Mouse (Mus musculus) lung, embryonic 16.5 days (tissue): Measurements from ENCODE around the gene Tjp1. TPM values are rescaled to one million over a fixed set of nuclear protein-coding genes. Genes with fewer than 3 reads are reported as not detected.

Experiments
- ATAC-seq: fragments of 200-750 bp; cut with Nextera tagmentation; 2 replicates; pipeline ENCODE4 v1.8.0; 2017; ENCODE audit warnings: low read depth, mild to moderate bottlenecking, moderate library complexity
- H3K27ac ChIP-seq: fragments of 300-500 bp; sonication (generic); 2 replicates; pipeline ENCODE4 v1.5.1; 2014; ENCODE audit warnings: mild to moderate bottlenecking, control low read depth, low read length
- H3K27me3 ChIP-seq: fragments of 300-500 bp; sonication (generic); 2 replicates; pipeline ENCODE4 v1.6.1; 2014; ENCODE audit warnings: low read depth, low read length, mixed read lengths; ENCODE audit not compliant: control insufficient read depth, insufficient read depth
- H3K36me3 ChIP-seq: fragments of 300-500 bp; sonication (generic); 2 replicates; pipeline ENCODE4 v1.6.1; 2014; ENCODE audit warnings: low read length; ENCODE audit not compliant: control insufficient read depth, insufficient read depth
- H3K4me1 ChIP-seq: fragments of 300-500 bp; sonication (generic); replicated peaks from 2 replicates; pipeline ENCODE4 v1.6.1; 2014; ENCODE audit warnings: low read length, mixed read lengths; ENCODE audit not compliant: control insufficient read depth, insufficient read depth
- H3K4me2 ChIP-seq: fragments of 300-500 bp; sonication (generic); 2 replicates; pipeline ENCODE4 v1.6.1; 2014; ENCODE audit warnings: low read depth, low read length, control low read depth
- H3K4me3 ChIP-seq: fragments of 300-500 bp; sonication (generic); 2 replicates; pipeline ENCODE4 v1.5.1; 2014; ENCODE audit warnings: mild to moderate bottlenecking, low read length, control low read depth
- H3K9ac ChIP-seq: fragments of 300-500 bp; sonication (generic); 2 replicates; pipeline ENCODE4 v1.6.1; 2014; ENCODE audit warnings: low read length, control low read depth
- H3K9me3 ChIP-seq: fragments of 300-500 bp; sonication (generic); 2 replicates; pipeline ENCODE4 v1.6.1; 2016; ENCODE audit warnings: low read length; ENCODE audit not compliant: control insufficient read depth
- WGBS: fragments of 180-500 bp; shearing (Covaris S2); extraction: QIAGEN DNeasy Blood & Tissue Kit; methylation state at CpG from one replicate; pipeline ENCODE4 v1.1.7; 2014; 5-methylcytosine and 5-hydroxymethylcytosine counted together
- polyA plus RNA-seq: library from polyadenylated mRNA; unstranded; fragments of >200 nt; fragmentation: Nextera tagmentation; extraction: Ambion mirVana; gene quantifications from 2 replicates; pipeline ENCODE4 v1.2.1, GENCODE M21; 2015

The Tjp1 gene
- 36.7 and 41.1 TPM in 2 replicates for polyA plus RNA-seq

DNA sequence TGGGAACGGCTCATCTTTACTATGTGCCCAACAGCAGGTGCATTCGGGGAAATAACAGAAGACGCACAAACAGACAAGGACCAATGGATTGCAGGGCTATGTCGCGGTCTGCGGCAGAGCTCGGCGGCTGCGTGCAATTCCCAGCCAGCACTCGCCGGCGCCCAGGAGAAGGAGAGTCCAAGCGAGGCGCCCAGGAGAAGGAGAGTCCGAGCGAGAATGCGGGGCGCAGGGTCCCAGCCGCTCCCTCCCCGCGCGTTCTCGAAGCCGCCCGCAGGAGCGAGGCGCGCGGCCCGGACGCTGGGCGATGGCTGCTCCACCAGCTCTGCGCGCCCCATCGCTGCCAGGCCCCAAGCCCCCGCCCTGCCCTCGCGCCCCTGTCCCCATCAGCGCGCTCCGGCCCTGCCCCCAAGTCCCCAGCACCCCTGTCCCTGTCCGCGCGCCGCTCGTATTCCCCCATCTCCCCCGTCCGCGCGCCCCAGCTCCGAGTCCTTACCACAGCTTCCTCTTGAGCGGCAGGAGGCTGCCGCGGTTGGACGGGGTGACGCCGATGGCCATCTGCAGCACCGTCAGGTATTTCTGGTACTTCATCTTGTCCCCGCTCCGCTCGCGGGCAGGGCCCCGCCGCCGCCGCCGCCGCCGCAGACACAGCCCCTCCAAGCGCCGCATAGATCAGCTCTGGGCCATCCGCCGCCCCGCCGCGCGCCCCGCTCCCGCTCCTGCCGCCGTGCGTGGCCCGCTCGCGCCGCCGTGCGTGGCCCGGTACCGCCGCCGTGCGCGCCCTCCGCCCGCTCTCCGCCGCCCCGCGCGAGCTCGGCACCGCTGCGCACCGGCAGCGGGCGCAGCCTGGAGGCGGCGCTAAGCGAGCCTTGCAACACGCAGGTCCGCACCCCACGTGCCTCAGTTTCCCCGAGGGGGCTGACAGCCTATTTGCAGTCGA is at the start of gene Tjp1:
Gene Tjp1, minus strand, starts transcription at position 711 of the 937 bp plus-strand sequence.
- under 1% methylated on average over 98 of the region's 115 CpGs for WGBS
- ATAC-seq = peak; percentile 51
- Histone ChIP-seq H3K4me3 (peak within 1 kb of the TSS; percentile 67), H3K36me3 (no peaks in the 10 kb centered on the region), H3K4me2 (peak within 1 kb of the TSS; percentile 98), H3K4me1 (0 out of 2 replicates have a peak, but pooled peaks cover 2% of the 10 kb centered on the region), H3K27me3 (peaks cover 33% of the 10 kb centered on the region), H3K27ac (no peak within 1 kb of the TSS), H3K9ac (peak within 1 kb of the TSS; percentile 57), H3K9me3 (no peaks in the 10 kb centered on the region)

DNA sequence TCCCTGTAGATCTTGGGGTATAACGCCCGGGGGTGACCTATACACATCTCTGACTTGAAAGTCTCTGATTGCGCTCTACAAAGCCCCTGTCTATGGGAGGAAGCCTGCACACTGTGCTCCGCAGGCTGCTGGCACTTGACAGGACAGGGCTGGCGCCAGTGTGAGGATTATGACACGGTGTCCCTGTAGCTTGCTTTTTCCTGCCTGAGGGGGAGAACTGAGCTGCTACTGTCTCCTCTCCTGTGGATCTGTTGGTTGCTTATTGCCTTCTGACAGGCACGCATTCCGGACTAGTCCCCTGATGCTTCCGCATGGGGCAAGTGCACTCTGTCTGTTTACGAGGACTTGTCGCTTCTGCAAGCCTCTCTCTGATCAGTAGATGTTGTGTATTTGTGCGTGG is 49.5 kb upstream of the Tjp1 start:
- Histone ChIP-seq H3K27ac (no peak overlapping the region), H3K36me3 (no peaks in the 10 kb centered on the region), H3K27me3 (no peaks in the 10 kb centered on the region; the same call in 1 of the 2 replicates), H3K4me3 (no peak overlapping the region), H3K4me1 (no peaks in the 10 kb centered on the region), H3K9ac (no peak overlapping the region), H3K9me3 (no peaks in the 10 kb centered on the region), H3K4me2 (no peak overlapping the region)
- ATAC-seq = no peak
- WGBS = 49% methylated on average over 12 of the region's 12 CpGs

DNA sequence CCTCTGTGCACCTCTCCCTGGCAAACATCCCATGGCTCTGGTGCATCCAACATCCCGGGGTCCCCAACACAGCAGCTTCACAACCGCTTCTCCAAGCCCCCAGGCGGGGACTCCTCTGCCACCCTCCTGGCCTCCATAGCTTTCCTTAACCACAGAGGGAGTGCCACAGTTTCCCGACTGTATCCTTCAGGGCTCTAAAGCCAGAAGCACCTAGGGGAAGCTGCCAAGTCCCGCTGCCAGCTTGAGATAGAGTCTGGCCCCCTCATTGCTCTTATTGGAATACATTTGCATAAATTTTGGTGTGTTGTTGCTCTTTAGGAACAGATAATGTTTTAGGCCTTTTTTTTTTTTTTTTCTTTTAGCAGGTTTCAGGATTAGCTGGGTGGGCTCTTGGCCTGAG is 45.1 kb upstream of the Tjp1 start:
- H3K27me3 ChIP-seq = no peaks in the 10 kb centered on the region; the same call in 1 of the 2 replicates
- no peak for ATAC-seq
- no peak overlapping the region for H3K27ac ChIP-seq
- no peaks in the 10 kb centered on the region for H3K36me3 ChIP-seq
- H3K9ac ChIP-seq = no peak overlapping the region
- H3K4me2 ChIP-seq = no peak overlapping the region
- no peak overlapping the region for H3K4me3 ChIP-seq
- WGBS = 76% methylated on average over 5 of the region's 5 CpGs
- no peaks in the 10 kb centered on the region for H3K4me1 ChIP-seq
- no peaks in the 10 kb centered on the region for H3K9me3 ChIP-seq

DNA sequence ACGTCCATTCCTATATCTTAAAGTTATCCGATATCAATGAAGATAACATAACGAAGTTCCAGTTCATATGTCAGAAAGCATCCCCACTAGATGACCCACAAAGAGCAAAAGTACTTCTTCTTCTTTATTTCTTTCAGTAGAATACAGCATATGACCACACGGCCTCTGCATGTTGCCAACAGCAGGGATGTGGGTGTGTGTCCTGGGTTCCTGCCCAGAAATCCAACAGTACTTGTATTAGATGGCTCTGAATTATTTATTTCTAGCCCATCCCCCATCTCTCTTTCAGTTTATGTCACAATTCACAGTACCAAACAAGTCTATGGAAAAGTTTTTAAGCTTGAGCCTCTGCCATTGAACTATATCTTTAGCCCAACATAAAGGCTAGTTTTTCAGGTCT is 43.1 kb upstream of the Tjp1 start:
- Histone ChIP-seq H3K4me2 (no peak overlapping the region), H3K36me3 (no peaks in the 10 kb centered on the region), H3K4me1 (no peaks in the 10 kb centered on the region), H3K9ac (no peak overlapping the region), H3K27ac (no peak overlapping the region), H3K27me3 (no peaks in the 10 kb centered on the region), H3K9me3 (no peaks in the 10 kb centered on the region), H3K4me3 (no peak overlapping the region)
- ATAC-seq = no peak
- 68% methylated on average over 4 of the region's 4 CpGs for WGBS

DNA sequence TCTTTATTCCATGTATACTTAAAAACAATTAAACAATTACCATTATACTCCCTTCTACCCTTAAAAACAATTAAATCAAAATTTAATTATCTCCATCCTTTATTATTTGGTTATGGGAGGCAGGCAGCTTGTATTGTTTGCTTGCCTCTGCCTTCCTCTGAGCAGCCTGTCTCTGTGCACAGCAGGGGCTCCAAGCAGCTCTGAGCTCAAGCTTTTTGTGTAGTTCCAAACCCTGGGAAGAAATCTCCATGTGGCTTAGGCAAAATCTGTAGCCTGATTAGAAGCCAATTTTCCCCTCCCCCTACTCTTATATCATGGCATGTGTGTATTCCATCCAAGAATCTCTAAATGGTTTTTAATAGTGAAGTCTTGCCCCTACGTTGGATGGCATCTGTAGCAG is 28.4 kb upstream of the Tjp1 start:
- Histone ChIP-seq H3K36me3 (no peaks in the 10 kb centered on the region), H3K9me3 (no peaks in the 10 kb centered on the region), H3K9ac (no peak overlapping the region), H3K27me3 (no peaks in the 10 kb centered on the region), H3K4me1 (no peaks in the 10 kb centered on the region), H3K27ac (no peak overlapping the region), H3K4me3 (no peak overlapping the region), H3K4me2 (no peak overlapping the region)
- 50% methylated on average over 1 of the region's 1 CpGs for WGBS
- no peak for ATAC-seq

DNA sequence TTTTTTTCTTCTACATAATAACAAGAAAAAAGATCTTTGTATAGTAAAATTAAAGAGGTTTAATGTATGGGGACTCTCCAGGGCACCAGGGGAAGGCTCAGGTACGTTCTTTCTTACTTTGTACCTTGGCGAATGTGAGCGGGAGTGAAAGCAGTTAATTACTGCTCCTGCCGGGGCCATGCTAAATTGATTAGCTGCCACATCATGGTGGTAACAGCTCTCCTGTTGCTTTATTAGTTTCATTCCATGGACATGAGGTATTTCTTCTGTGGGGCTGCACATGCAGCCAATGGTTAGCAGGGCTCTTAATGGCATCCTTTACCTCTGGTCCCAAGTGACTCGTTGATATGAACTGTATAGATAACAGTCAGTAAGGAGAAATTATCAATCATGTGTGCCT is 18.2 kb upstream of the Tjp1 start:
- H3K9ac ChIP-seq = no peak overlapping the region
- no peak for ATAC-seq

DNA sequence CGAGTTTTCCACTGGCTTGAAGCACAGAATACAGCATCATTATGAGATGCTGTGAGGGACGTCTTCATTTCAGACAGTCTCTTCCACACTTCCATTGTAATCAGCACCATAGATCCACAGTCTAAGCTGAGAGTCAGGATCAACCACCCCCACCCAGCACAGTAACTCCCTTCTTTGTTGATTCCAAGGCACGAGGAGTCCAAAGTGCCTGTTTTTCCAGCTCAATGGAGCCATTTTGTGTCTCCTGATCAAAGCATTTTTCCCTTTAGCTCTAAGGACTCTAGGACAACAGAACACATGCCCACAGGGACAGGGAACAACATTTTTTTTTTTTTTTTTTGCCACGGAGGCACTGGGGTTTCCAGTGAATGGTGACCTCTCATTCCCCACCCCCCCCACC is 5.1 kb upstream of the Tjp1 start:
- Histone ChIP-seq H3K4me3 (no peak overlapping the region), H3K9ac (no peak overlapping the region), H3K27ac (no peak overlapping the region), H3K9me3 (no peaks in the 10 kb centered on the region), H3K4me1 (0 out of 2 replicates have a peak, but pooled peaks cover 1% of the 10 kb centered on the region), H3K4me2 (no peak overlapping the region), H3K36me3 (no peaks in the 10 kb centered on the region), H3K27me3 (peaks cover 10% of the 10 kb centered on the region)
- ATAC-seq = no peak
- 65% methylated on average over 4 of the region's 4 CpGs for WGBS

More for the DNA sequence above, 18.2 kb upstream of the Tjp1 start:
- Histone ChIP-seq H3K36me3 (no peaks in the 10 kb centered on the region), H3K27me3 (no peaks in the 10 kb centered on the region), H3K9me3 (no peaks in the 10 kb centered on the region), H3K4me3 (no peak overlapping the region), H3K4me1 (no peaks in the 10 kb centered on the region), H3K4me2 (no peak overlapping the region), H3K27ac (no peak overlapping the region)
- WGBS = 45% methylated on average over 5 of the region's 5 CpGs

DNA sequence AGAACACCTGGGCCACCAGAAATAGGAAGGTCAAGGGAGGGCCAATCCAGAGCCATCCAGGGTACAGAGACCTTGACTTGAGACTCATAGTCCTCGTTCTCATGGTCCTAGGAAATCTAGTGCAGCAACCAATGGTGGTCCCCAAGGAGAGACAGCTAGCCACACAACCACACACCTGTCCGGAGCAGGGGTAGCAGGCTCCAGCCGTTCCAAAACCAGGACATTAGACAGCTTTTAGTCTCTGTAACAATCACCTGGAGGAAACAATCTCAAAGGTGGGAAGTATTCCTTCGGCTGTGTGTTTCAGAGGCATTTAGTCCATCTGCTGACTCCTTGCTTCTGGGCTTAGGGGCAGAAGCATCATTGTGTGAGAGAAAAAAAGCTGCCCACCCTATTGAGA is 4.5 kb downstream of the Tjp1 start:
- H3K4me2 ChIP-seq = no peak overlapping the region
- ATAC-seq = no peak
- no peaks in the 10 kb centered on the region for H3K9me3 ChIP-seq
- no peak overlapping the region for H3K4me3 ChIP-seq
- H3K9ac ChIP-seq = no peak overlapping the region
- H3K27me3 ChIP-seq = peaks cover 27% of the 10 kb centered on the region
- H3K4me1 ChIP-seq = peaks cover 7% of the 10 kb centered on the region; the same call in 1 of the 2 replicates
- H3K27ac ChIP-seq = no peak overlapping the region
- no peaks in the 10 kb centered on the region for H3K36me3 ChIP-seq
- WGBS = 80% methylated on average over 4 of the region's 4 CpGs

DNA sequence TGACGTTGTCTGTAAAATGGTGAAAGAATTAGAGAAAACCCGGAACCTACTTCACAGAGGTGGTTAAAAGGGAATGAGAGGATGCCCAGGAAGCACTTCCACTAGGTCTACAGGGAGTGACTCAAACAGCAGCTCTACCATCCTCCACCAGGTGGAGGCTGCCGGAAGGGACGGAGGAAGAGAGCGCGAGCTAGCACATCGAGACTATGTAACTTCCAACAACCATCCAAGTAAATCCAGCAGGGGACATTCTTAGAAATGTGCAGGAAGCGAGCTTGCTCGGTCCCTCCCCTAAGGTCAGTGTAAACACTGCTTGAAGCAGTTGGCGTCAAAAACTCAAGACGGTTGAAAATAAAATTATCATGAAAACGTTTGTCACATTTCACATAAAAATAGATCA is 5.1 kb downstream of the Tjp1 start:
- WGBS = 50% methylated on average over 12 of the region's 12 CpGs
- no peak for ATAC-seq
- no peak overlapping the region for H3K27ac ChIP-seq
- no peak overlapping the region for H3K9ac ChIP-seq
- H3K9me3 ChIP-seq = no peaks in the 10 kb centered on the region
- no peak overlapping the region for H3K4me2 ChIP-seq
- peaks cover 21% of the 10 kb centered on the region for H3K27me3 ChIP-seq
- no peak overlapping the region for H3K4me3 ChIP-seq
- peaks cover 5% of the 10 kb centered on the region; the same call in 1 of the 2 replicates for H3K4me1 ChIP-seq
- H3K36me3 ChIP-seq = no peaks in the 10 kb centered on the region
